Mouse (Mus musculus) limb, embryonic 15.5 days (tissue): Measurements from ENCODE around the gene Gm16253. TPM values are rescaled to one million over a fixed set of nuclear protein-coding genes. Genes with fewer than 3 reads are reported as not detected.
"Not testable (repeated sequence)": the region's sequence is repeated elsewhere in the genome, so short reads cannot be mapped to it uniquely, and the experiment has no call there.

Source experiments
- ATAC-seq: fragments of 200-750 bp; cut with Nextera tagmentation; 2 replicates; pipeline ENCODE4 v1.8.0; 2017; ENCODE audit warnings: low read depth, moderate TSS enrichment; ENCODE audit not compliant: insufficient number of reproducible peaks, low FRiP score, low TSS enrichment
- H3K27ac ChIP-seq: fragments of 300-500 bp; sonication (generic); 2 replicates; pipeline ENCODE4 v1.5.1; 2015; ENCODE audit warnings: moderate library complexity, mild to moderate bottlenecking, inconsistent platforms
- H3K27me3 ChIP-seq: fragments of 300-500 bp; sonication (generic); 2 replicates; pipeline ENCODE4 v1.6.1; 2015; ENCODE audit warnings: inconsistent platforms
- H3K36me3 ChIP-seq: fragments of 300-500 bp; sonication (generic); 2 replicates; pipeline ENCODE4 v1.6.1; 2015; ENCODE audit warnings: inconsistent platforms
- H3K4me1 ChIP-seq: fragments of 300-500 bp; sonication (generic); 2 replicates; pipeline ENCODE4 v1.6.1; 2015; ENCODE audit warnings: inconsistent platforms
- H3K4me2 ChIP-seq: fragments of 300-500 bp; sonication (generic); 2 replicates; pipeline ENCODE4 v1.6.1; 2015; ENCODE audit warnings: mild to moderate bottlenecking, inconsistent platforms
- H3K4me3 ChIP-seq: fragments of 300-500 bp; sonication (generic); 2 replicates; pipeline ENCODE4 v1.5.1; 2015; ENCODE audit warnings: mild to moderate bottlenecking, inconsistent platforms
- H3K9ac ChIP-seq: fragments of 300-500 bp; sonication (generic); 2 replicates; pipeline ENCODE4 v1.6.1; 2015; ENCODE audit warnings: inconsistent platforms
- H3K9me3 ChIP-seq: fragments of 300-500 bp; sonication (generic); 2 replicates; pipeline ENCODE4 v1.6.1; 2016; ENCODE audit warnings: inconsistent platforms
- WGBS: fragments of 180-500 bp; shearing (Covaris S2); methylation state at CpG from one replicate; pipeline ENCODE4 v1.1.7; 2015; 5-methylcytosine and 5-hydroxymethylcytosine counted together
- polyA plus RNA-seq: library from polyadenylated mRNA; unstranded; fragments of >200 nt; fragmentation: Nextera tagmentation; extraction: Ambion mirVana; gene quantifications from 2 replicates; pipeline ENCODE4 v1.2.1, GENCODE M21; 2015

Gm16253 gene
- polyA plus RNA-seq, 1 experiment from 2014 or later: 1.2 TPM

DNA sequence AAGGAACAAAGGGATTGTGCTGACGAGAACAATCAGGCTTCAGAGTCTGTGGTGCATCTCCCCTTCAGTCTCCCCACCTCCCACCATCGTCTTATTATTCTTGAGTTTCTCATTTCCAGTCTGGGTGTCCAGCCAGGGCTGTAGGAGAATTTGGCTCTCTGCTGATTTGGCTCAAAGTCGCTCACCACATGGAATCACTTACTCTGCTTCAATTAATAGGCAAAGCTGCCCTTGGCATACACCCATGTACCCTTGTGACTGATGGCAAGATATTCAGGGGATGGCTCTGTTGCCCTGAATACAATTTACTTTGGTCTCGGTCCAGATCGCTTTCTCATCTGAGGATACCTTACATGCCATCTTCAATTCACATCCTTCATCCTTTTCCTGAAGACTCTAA is 26.5 kb downstream of the Gm16253 start:
- Histone ChIP-seq H3K4me3 (peak overlapping the region; percentile 65), H3K9me3 (no peaks in the 10 kb centered on the region), H3K9ac (0 out of 2 replicates have a peak overlapping the region, but pooled peaks have one; percentile 4), H3K27me3 (0 out of 2 replicates have a peak, but pooled peaks cover 4% of the 10 kb centered on the region), H3K4me1 (peaks cover 42% of the 10 kb centered on the region), H3K4me2 (peak overlapping the region; percentile 58), H3K27ac (peak overlapping the region; percentile 98), H3K36me3 (peaks cover 4% of the 10 kb centered on the region; the same call in 1 of the 2 replicates)
- 49% methylated on average over 5 of the region's 5 CpGs for WGBS
- no peak for ATAC-seq

DNA sequence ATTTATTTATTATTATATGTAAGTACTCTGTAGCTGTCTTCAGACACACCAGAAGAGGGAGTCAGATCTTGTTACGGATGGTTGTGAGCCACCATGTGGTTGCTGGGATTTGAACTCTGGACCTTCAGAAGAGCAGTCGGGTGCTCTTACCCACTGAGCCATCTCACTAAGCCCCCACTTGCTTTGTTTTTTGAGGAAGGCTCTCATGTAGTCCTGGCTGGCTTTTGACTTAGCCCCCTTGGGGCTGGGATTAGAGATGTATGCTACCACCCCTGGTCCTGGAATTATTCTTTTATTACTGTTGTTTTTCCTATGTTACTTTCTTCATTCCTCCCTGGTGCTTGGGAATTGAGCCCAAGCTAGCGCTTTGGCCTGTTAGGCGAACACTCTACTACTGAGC is 29.2 kb downstream of the Gm16253 start:
- H3K27me3 ChIP-seq, H3K9ac ChIP-seq, H3K9me3 ChIP-seq, H3K27ac ChIP-seq, ATAC-seq, H3K4me2 ChIP-seq, H3K4me3 ChIP-seq: not testable (repeated sequence)
- 86% methylated on average over 4 of the region's 4 CpGs for WGBS
- Histone ChIP-seq H3K4me1 (peaks cover 28% of the 10 kb centered on the region), H3K36me3 (peaks cover 10% of the 10 kb centered on the region; the same call in 1 of the 2 replicates)

DNA sequence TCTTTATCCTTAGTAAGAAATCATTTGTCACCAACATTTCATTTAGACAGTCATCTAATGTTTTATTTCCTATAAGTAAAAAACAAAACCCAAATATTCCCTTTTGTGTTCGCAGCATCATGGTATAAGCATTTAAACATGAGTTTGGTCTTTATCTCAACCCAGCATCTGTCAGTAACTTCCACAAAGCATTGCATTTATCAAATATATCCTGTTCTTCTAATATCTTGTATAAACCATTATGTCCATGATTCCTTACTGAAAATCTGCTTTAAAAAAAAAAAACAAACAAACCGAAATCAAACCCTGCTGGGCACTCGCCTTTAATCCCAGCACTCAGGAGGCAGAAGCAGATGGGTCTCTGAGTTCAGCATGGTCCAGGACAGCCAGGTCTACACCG is 29.8 kb downstream of the Gm16253 start:
- ATAC-seq: no peak
- H3K9me3 ChIP-seq: no peaks in the 10 kb centered on the region

DNA sequence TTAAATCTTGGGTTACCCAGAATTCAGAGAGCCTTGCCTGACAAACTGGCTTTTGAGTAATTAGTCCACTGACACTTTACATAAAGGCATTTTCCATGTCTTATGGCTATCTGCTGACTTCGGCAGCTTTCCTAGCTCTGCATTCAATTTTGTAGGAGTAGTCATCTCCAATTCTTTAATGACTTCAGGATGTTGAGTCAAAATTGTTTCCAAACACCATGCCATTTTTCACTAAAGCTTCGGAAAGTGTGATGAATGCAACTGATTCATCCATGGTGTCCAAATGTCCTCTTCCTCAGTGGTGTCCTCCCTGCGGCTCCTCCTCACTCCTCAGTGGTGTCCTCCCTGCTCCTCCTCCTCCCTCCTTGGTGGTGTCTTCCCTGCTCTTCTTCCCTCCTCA is 41.2 kb downstream of the Gm16253 start:
- peaks cover 60% of the 10 kb centered on the region for H3K36me3 ChIP-seq
- no peaks in the 10 kb centered on the region for H3K4me1 ChIP-seq
- no peak overlapping the region for H3K4me2 ChIP-seq
- no peaks in the 10 kb centered on the region for H3K27me3 ChIP-seq
- H3K9ac ChIP-seq: no peak overlapping the region
- H3K27ac ChIP-seq: no peak overlapping the region
- no peak overlapping the region for H3K4me3 ChIP-seq
- H3K9me3 ChIP-seq: no peaks in the 10 kb centered on the region
- ATAC-seq: no peak
- WGBS: 68% methylated on average over 3 of the region's 3 CpGs

More for the DNA sequence above, 29.8 kb downstream of the Gm16253 start:
- H3K4me2 ChIP-seq: no peak overlapping the region
- peaks cover 10% of the 10 kb centered on the region; the same call in 1 of the 2 replicates for H3K36me3 ChIP-seq
- no peak overlapping the region for H3K9ac ChIP-seq
- peaks cover 28% of the 10 kb centered on the region for H3K4me1 ChIP-seq
- 88% methylated on average over 4 of the region's 4 CpGs for WGBS
- no peaks in the 10 kb centered on the region for H3K27me3 ChIP-seq
- no peak overlapping the region for H3K4me3 ChIP-seq
- no peak overlapping the region for H3K27ac ChIP-seq

DNA sequence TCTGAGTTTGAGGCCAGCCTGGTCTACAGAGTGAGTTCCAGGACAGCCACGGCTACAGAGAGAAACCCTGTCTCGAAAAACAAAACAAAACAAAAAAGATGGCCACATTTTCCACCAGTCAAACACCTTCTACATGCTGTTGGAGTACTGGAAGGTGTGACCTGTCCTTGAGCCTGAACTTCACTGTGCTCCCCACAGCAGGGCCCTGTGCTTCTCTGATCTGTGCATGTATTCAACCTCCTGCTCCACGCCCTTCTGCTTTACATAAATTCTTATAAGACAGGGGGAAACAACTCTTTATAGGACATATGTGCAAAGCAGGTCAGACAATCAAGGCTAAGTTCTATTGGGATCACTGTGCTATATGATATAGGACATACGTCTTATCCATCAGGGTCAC is 46.4 kb downstream of the Gm16253 start:
- Histone ChIP-seq H3K9me3 (no peaks in the 10 kb centered on the region), H3K9ac (no peak overlapping the region), H3K27ac (no peak overlapping the region), H3K4me2 (no peak overlapping the region), H3K4me1 (no peaks in the 10 kb centered on the region), H3K27me3 (no peaks in the 10 kb centered on the region), H3K36me3 (peaks cover 61% of the 10 kb centered on the region), H3K4me3 (no peak overlapping the region)
- WGBS: 88% methylated on average over 4 of the region's 4 CpGs
- ATAC-seq: no peak

DNA sequence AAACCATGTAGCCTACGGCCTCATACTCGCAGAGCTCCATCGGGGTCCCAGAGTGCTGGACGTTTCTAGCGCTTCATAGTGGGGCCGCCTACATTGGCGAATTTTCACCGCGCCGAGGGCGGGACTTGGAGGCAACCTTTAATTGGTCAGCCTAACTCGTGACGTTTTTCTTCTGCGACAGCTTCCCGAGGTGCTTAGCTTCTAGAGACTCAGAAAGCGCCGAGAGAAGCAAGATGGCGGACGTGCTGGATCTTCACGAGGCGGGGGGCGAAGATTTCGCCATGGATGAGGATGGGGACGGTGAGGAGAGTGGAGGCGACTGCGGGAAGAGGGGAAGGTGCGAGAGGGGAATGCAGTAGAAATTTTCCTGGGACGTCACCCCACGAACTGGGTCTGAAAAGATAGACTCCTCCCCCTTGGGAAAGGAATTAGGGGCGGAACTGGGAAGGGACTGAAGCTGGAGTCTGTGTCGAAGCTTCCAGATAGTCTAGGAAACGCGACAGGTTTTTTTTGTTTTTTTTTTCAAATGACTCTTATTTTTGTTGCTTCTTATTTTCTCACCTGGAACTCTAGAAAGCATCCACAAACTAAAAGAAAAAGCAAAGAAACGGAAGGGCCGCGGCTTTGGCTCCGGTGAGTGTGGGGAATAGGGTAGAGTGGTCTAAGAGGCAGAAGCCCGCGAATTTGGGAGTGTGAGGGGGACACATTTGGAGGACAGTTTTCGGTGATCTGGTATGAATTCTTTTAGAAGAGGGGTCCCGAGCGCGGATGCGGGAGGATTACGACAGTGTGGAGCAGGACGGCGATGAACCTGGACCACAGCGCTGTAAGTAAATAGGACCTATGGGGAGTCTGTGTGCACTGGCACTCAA is 53.2 kb downstream of the Gm16253 start, which contains the start of gene Rbm8a:
TSS of gene Rbm8a (plus strand) at position 205 of the 872 bp plus-strand sequence.
- under 1% methylated on average over 48 of the region's 48 CpGs for WGBS
- no peaks in the 10 kb centered on the region for H3K9me3 ChIP-seq
- no peaks in the 10 kb centered on the region for H3K27me3 ChIP-seq
- peaks cover 20% of the 10 kb centered on the region for H3K4me1 ChIP-seq
- H3K36me3 ChIP-seq: peaks cover 35% of the 10 kb centered on the region
- peak; percentile 93 for ATAC-seq
- peak within 1 kb of the TSS; percentile 65 for H3K9ac ChIP-seq
- peak within 1 kb of the TSS; percentile 69 for H3K4me2 ChIP-seq
- peak within 1 kb of the TSS; percentile 57 for H3K4me3 ChIP-seq
- H3K27ac ChIP-seq: peak within 1 kb of the TSS; percentile 81

Other genes with a start within 250 kb of the Gm16253 start
- 0.22 and 0.55 TPM in 2 replicates for gene BC107364, start 124.7 kb upstream of the Gm16253 start, polyA plus RNA-seq
- gene Hfe2, start 51.8 kb upstream of the Gm16253 start, polyA plus RNA-seq: 8.7 and 18.4 TPM in 2 replicates
- gene Txnip, start 19.0 kb upstream of the Gm16253 start, polyA plus RNA-seq: 151 and 157 TPM in 2 replicates
- 38.9 and 42.0 TPM in 2 replicates for gene Polr3gl, start 17.2 kb downstream of the Gm16253 start, polyA plus RNA-seq
- 1.9 and 2.7 TPM in 2 replicates for gene Ankrd34a, start 19.7 kb downstream of the Gm16253 start, polyA plus RNA-seq
- 7.7 and 9.4 TPM in 2 replicates for gene Lix1l, start 24.2 kb downstream of the Gm16253 start, polyA plus RNA-seq
- gene Rbm8a, start 52.9 kb downstream of the Gm16253 start, polyA plus RNA-seq: 102 and 120 TPM in 2 replicates
- gene Pex11b, start 58.4 kb downstream of the Gm16253 start, polyA plus RNA-seq: 56.6 and 57.5 TPM in 2 replicates
- gene Gm42957, start 58.5 kb downstream of the Gm16253 start, polyA plus RNA-seq: 0.29 and 0.37 TPM in 2 replicates
- gene Itga10, start 68.6 kb downstream of the Gm16253 start, polyA plus RNA-seq: 4.9 and 5.7 TPM in 2 replicates
- 11.4 and 12.8 TPM in 2 replicates for gene Ankrd35, start 93.1 kb downstream of the Gm16253 start, polyA plus RNA-seq
- gene Pias3, start 119.4 kb downstream of the Gm16253 start, polyA plus RNA-seq: 65.2 and 66.5 TPM in 2 replicates
- gene Nudt17, start 131.6 kb downstream of the Gm16253 start, polyA plus RNA-seq: 16.8 and 17.9 TPM in 2 replicates
- 28.0 and 29.7 TPM in 2 replicates for gene Polr3c, start 150.6 kb downstream of the Gm16253 start, polyA plus RNA-seq
- gene Rnf115, start 150.7 kb downstream of the Gm16253 start, polyA plus RNA-seq: 37.8 and 37.9 TPM in 2 replicates